Mouse (Mus musculus): Measurements from ENCODE around the gene Siah3. TPM values are rescaled to one million over a fixed set of nuclear protein-coding genes. Genes with fewer than 3 reads are reported as not detected.
A peak's percentile ranks its signal among the peaks of the same experiment; 100 is the strongest.

Siah3 gene
- polyA plus RNA-seq, 1 experiment from 2014 or later: 4.0 TPM

GRCm38 (mm10) chr14:75473061-75473930 is 17.5 kb downstream of the Siah3 start:
- Histone ChIP-seq H3K9me3 (no peaks in the 10 kb centered on the region), H3K4me3 (no peak overlapping the region), H3K27me3 (no peaks in the 10 kb centered on the region), H3K4me2 (no peak overlapping the region), H3K4me1 (replicated peaks) (peaks cover 21% of the 10 kb centered on the region), H3K36me3 (no peaks in the 10 kb centered on the region), H3K27ac (peak overlapping the region; percentile 72), H3K9ac (peak overlapping the region; percentile 19; the same call in 1 of the 2 replicates)
- ATAC-seq (ENCODE audit: low FRiP score): peak; percentile 75
- WGBS: 53% methylated on average over 9 of the region's 9 CpGs

GRCm38 (mm10) chr14:75475887-75476286 is 20.1 kb downstream of the Siah3 start:
- no peaks in the 10 kb centered on the region for H3K36me3 ChIP-seq
- ATAC-seq (ENCODE audit: low FRiP score): no peak
- no peaks in the 10 kb centered on the region for H3K27me3 ChIP-seq
- H3K4me2 ChIP-seq: no peak overlapping the region
- H3K9ac ChIP-seq: no peak overlapping the region
- no peak overlapping the region for H3K27ac ChIP-seq
- no peak overlapping the region for H3K4me3 ChIP-seq
- H3K4me1 ChIP-seq (replicated peaks): peaks cover 21% of the 10 kb centered on the region
- H3K9me3 ChIP-seq: no peaks in the 10 kb centered on the region
- 100% methylated on average over 2 of the region's 2 CpGs for WGBS

GRCm38 (mm10) chr14:75482231-75483175 is 26.7 kb downstream of the Siah3 start:
- H3K9me3 ChIP-seq: no peaks in the 10 kb centered on the region
- no peak overlapping the region for H3K9ac ChIP-seq
- no peaks in the 10 kb centered on the region for H3K27me3 ChIP-seq
- no peaks in the 10 kb centered on the region for H3K36me3 ChIP-seq
- no peak overlapping the region for H3K4me2 ChIP-seq
- H3K4me1 ChIP-seq (replicated peaks): peaks cover 26% of the 10 kb centered on the region
- no peak overlapping the region for H3K4me3 ChIP-seq
- 60% methylated on average over 15 of the region's 15 CpGs for WGBS
- ATAC-seq (ENCODE audit: low FRiP score): peak; percentile 62
- peak overlapping the region; percentile 72 for H3K27ac ChIP-seq

DNA sequence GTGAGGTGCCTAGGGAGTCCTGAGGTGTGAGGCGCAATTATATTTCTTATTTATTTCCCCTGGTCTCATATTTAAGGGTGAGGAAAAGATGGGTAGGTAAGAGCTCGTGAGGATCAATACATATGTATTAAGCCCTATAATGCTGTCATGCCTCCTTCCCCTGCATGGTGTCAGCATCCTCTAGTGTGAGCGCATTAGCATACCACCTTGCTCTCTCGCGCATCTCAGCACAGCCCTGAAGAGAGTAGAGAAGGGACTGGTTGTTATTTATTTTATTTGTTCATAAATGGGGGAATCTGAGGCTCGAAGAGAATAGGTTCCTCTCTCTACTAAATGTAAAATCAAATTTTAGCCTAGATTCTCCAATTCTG is 27.4 kb downstream of the Siah3 start:
- 68% methylated on average over 6 of the region's 6 CpGs for WGBS
- no peak overlapping the region for H3K4me2 ChIP-seq
- peak overlapping the region; percentile 72 for H3K27ac ChIP-seq
- H3K9ac ChIP-seq: no peak overlapping the region
- H3K36me3 ChIP-seq: no peaks in the 10 kb centered on the region
- peak; percentile 65 for ATAC-seq (ENCODE audit: low FRiP score)
- no peak overlapping the region for H3K4me3 ChIP-seq
- H3K27me3 ChIP-seq: no peaks in the 10 kb centered on the region
- H3K4me1 ChIP-seq (replicated peaks): peaks cover 26% of the 10 kb centered on the region
- H3K9me3 ChIP-seq: no peaks in the 10 kb centered on the region

DNA sequence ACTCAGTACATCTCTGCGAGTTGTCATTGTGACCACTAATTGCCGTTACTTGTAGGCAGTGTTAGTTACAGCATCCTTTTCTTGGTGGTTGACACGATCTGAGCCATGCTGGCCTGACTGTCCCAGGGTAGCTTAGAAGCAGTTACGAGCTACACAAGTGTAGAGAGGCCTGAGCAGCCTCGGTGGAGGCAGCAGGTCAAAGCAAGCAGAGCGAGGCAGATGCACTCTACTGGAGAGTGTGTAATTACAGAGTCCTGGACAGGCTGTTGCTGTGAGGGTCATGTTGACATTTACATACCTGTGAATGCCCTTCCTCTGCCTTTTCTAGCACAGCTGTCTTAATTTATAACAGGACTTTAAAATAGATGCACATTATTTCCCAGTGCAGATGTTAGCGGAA is 32.1 kb downstream of the Siah3 start:
- H3K4me2 ChIP-seq: no peak overlapping the region
- no peak for ATAC-seq (ENCODE audit: low FRiP score)

DNA sequence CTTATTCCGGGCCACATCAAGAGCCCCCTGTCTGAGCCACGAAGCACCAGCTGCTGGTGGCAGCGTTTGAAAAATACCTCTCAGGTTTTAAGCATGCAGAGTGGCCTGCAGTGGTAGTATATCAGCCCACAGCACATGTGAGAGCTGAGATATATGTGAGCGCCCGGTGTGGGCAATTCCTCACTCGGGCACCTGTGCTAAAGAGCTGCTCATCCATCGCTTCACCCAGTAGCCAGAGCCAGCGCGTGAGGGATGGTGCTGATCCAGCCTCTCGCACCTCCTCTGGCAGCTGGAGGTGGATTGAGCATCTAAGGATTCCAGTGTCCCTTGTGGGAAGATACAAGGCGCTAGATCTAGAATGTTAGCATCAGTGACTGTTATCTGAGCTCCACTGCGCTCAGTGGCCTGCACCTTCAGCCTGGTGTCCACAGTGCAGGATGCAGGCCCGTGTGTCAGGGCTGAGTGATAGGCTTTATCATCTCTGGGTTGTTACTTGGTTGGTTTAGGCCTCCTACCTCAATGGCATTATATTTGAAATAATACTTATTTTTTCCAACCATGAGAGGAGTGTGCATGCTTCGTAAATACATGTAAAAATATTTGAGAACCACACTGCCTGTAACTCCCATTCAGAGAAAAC is 37.9 kb downstream of the Siah3 start:
- no peak overlapping the region for H3K27ac ChIP-seq
- H3K9ac ChIP-seq: no peak overlapping the region

More for the DNA sequence above, 32.1 kb downstream of the Siah3 start:
- no peaks in the 10 kb centered on the region for H3K36me3 ChIP-seq
- peaks cover 4% of the 10 kb centered on the region; the same call in 1 of the 2 replicates for H3K27me3 ChIP-seq
- no peak overlapping the region for H3K27ac ChIP-seq
- WGBS: 77% methylated on average over 7 of the region's 7 CpGs
- no peak overlapping the region for H3K9ac ChIP-seq
- no peaks in the 10 kb centered on the region for H3K9me3 ChIP-seq
- no peak overlapping the region for H3K4me3 ChIP-seq
- peaks cover 22% of the 10 kb centered on the region for H3K4me1 ChIP-seq (replicated peaks)

DNA sequence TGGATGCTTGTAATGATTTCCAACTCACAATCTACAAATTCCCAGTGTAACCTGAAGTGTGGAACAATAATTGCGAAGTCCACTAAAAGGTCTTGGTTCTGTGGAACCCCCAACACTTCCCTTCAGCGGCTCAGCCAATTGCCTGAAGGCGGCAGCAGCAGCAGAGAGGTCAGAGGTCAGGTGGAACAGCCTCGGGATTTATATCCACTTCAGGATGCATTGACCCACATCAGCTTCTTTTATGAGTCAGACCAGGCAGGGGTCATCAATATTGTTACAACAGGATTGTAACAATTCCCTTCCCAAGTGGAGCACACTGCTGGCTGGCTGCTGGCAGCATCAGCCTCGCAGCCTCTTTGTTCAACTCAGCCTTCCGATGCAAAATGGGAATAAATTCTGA is 39.1 kb downstream of the Siah3 start:
- no peak for ATAC-seq (ENCODE audit: low FRiP score)
- peaks cover 10% of the 10 kb centered on the region for H3K4me1 ChIP-seq (replicated peaks)
- WGBS: 21% methylated on average over 6 of the region's 6 CpGs

More for the DNA sequence above, 37.9 kb downstream of the Siah3 start:
- no peak for ATAC-seq (ENCODE audit: low FRiP score)
- 78% methylated on average over 14 of the region's 14 CpGs for WGBS
- Histone ChIP-seq H3K9me3 (no peaks in the 10 kb centered on the region), H3K4me3 (no peak overlapping the region), H3K27me3 (peaks cover 4% of the 10 kb centered on the region; the same call in 1 of the 2 replicates), H3K36me3 (no peaks in the 10 kb centered on the region), H3K4me1 (replicated peaks) (peaks cover 10% of the 10 kb centered on the region), H3K4me2 (no peak overlapping the region)

GRCm38 (mm10) chr14:75501501-75501990 is 45.8 kb downstream of the Siah3 start:
- H3K36me3 ChIP-seq: no peaks in the 10 kb centered on the region
- H3K27ac ChIP-seq: no peak overlapping the region
- no peaks in the 10 kb centered on the region for H3K27me3 ChIP-seq
- WGBS: 18% methylated on average over 3 of the region's 3 CpGs
- ATAC-seq (ENCODE audit: low FRiP score): no peak
- H3K4me1 ChIP-seq (replicated peaks): peaks cover 23% of the 10 kb centered on the region
- H3K4me3 ChIP-seq: no peak overlapping the region
- H3K9ac ChIP-seq: no peak overlapping the region
- H3K4me2 ChIP-seq: no peak overlapping the region
- H3K9me3 ChIP-seq: no peaks in the 10 kb centered on the region

More for the DNA sequence above, 39.1 kb downstream of the Siah3 start:
- no peaks in the 10 kb centered on the region for H3K9me3 ChIP-seq
- H3K27ac ChIP-seq: no peak overlapping the region
- H3K4me3 ChIP-seq: no peak overlapping the region
- H3K27me3 ChIP-seq: peaks cover 4% of the 10 kb centered on the region; the same call in 1 of the 2 replicates
- H3K9ac ChIP-seq: no peak overlapping the region
- H3K36me3 ChIP-seq: no peaks in the 10 kb centered on the region
- H3K4me2 ChIP-seq: no peak overlapping the region

- Histone ChIP-seq H3K36me3 (no peaks in the 10 kb centered on the region), H3K9me3 (no peaks in the 10 kb centered on the region), H3K27me3 (no peaks in the 10 kb centered on the region), H3K9ac (no peak overlapping the region), H3K27ac (no peak overlapping the region), H3K4me3 (no peak overlapping the region), H3K4me2 (no peak overlapping the region), H3K4me1 (replicated peaks) (peaks cover 24% of the 10 kb centered on the region)
- 69% methylated on average over 8 of the region's 8 CpGs for WGBS
- 0 out of 2 replicates have a peak, but pooled peaks have one; percentile 22 for ATAC-seq (ENCODE audit: low FRiP score)
Observed at GRCm38 (mm10) chr14:75502446-75502845, 46.7 kb downstream of the Siah3 start.

GRCm38 (mm10) chr14:75504255-75504654 is 48.5 kb downstream of the Siah3 start:
- Histone ChIP-seq H3K36me3 (no peaks in the 10 kb centered on the region), H3K27ac (no peak overlapping the region), H3K4me1 (replicated peaks) (peaks cover 24% of the 10 kb centered on the region), H3K27me3 (no peaks in the 10 kb centered on the region), H3K9me3 (no peaks in the 10 kb centered on the region), H3K9ac (no peak overlapping the region), H3K4me3 (no peak overlapping the region), H3K4me2 (no peak overlapping the region)
- ATAC-seq (ENCODE audit: low FRiP score): no peak
- WGBS: 66% methylated on average over 2 of the region's 2 CpGs

DNA sequence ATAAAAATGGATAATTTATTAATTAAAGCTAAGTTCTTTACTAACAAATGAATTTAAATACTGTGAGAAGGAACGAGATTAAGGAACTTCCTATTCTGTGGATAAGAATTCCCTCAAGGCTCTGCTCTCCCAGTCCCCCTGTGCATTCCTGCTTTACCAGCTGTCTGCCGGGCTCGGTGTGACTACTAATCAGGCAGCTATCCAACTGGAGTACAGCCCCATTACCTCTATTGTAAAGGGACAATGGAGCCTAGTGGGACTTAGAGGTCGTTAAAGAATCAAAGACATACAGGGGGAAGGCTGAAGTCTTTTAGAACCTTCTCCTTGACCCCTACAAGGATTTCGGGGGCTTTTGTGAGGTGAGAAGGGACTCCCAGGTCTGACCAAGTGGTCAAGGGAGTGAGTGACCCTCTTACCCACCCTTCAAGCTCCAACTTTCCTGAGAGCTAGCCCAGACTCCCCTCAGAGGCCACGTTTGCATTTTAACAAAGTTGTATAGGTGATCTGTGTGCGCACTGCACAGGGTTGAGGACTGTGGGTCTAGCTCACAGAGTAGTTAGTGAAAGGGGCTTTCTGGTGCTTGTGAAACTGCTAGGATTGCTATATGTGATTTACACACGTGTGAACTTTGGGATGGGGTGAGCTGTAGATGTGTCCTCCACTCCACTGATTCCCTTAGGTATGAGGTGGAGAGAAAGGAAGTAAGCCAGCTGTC is 49.5 kb downstream of the Siah3 start:
- H3K27ac ChIP-seq: peak overlapping the region; percentile 35; the same call in 1 of the 2 replicates
- H3K36me3 ChIP-seq: no peaks in the 10 kb centered on the region
- no peaks in the 10 kb centered on the region for H3K9me3 ChIP-seq
- 30% methylated on average over 8 of the region's 8 CpGs for WGBS
- H3K9ac ChIP-seq: no peak overlapping the region
- peak; percentile 44; the same call in 1 of the 2 replicates for ATAC-seq (ENCODE audit: low FRiP score)
- H3K4me1 ChIP-seq (replicated peaks): peaks cover 24% of the 10 kb centered on the region
- H3K4me3 ChIP-seq: no peak overlapping the region
- H3K4me2 ChIP-seq: no peak overlapping the region
- no peaks in the 10 kb centered on the region for H3K27me3 ChIP-seq

Data from hindbrain, embryonic 13.5 days (tissue).